Mouse (Mus musculus) right cerebral cortex, postnatal 25 days (tissue): ENCODE results near the gene Nrxn2.
A peak's percentile ranks its signal among the peaks of the same experiment; 100 is the strongest.

Experiments
- DNase-seq: peaks from one replicate; pipeline ENCODE4 v3.0.0; 2022

Nrxn2 gene

GRCm38 (mm10) chr19:6546096-6546495, 127.6 kb downstream of the Nrxn2 start:
- DNase-seq: no peak

GRCm38 (mm10) chr19:6547801-6548200, 129.3 kb downstream of the Nrxn2 start:
- DNase-seq: no peak

- DNase-seq: no peak
Measured at GRCm38 (mm10) chr19:6548431-6549410, 130.2 kb downstream of the Nrxn2 start.

- DNase-seq: peak; percentile 62
Measured at GRCm38 (mm10) chr19:6549566-6549965, 131.0 kb downstream of the Nrxn2 start.

- DNase-seq: no peak
Measured at GRCm38 (mm10) chr19:6551215-6551614, 132.7 kb downstream of the Nrxn2 start.

GRCm38 (mm10) chr19:6552302-6553028, 133.9 kb downstream of the Nrxn2 start:
- no peak for DNase-seq

GRCm38 (mm10) chr19:6553174-6553573, 134.6 kb downstream of the Nrxn2 start:
- no peak for DNase-seq

- DNase-seq: no peak
Measured at GRCm38 (mm10) chr19:6553819-6554582, 135.5 kb downstream of the Nrxn2 start.

GRCm38 (mm10) chr19:6559576-6559975, 141.0 kb downstream of the Nrxn2 start:
- no peak for DNase-seq

- DNase-seq: no peak
Measured at GRCm38 (mm10) chr19:6560246-6560815, 141.8 kb downstream of the Nrxn2 start.

GRCm38 (mm10) chr19:6565136-6565535, 146.6 kb downstream of the Nrxn2 start:
- no peak for DNase-seq

GRCm38 (mm10) chr19:6566450-6566849, 147.9 kb downstream of the Nrxn2 start:
- DNase-seq: no peak

- DNase-seq: no peak
Measured at GRCm38 (mm10) chr19:6569021-6569420, 150.5 kb downstream of the Nrxn2 start.

- no peak for DNase-seq
Measured at GRCm38 (mm10) chr19:6569561-6569960, 151.0 kb downstream of the Nrxn2 start.

GRCm38 (mm10) chr19:6571476-6571875, 152.9 kb downstream of the Nrxn2 start:
- DNase-seq: no peak

GRCm38 (mm10) chr19:6572001-6572400, 153.5 kb downstream of the Nrxn2 start:
- no peak for DNase-seq
